ENCODE assay signal across 8 mouse cellular contexts in genomic region chr16:91861784-91862371, GRCm38 (mm10).
DNase-seq lines count a peak whose midpoint lies in the region; ATAC-seq and TF ChIP-seq lines count a peak whose summit lies in the region.

No protein-coding gene starts in this region.

- no peak for TF ChIP-seq CTCF in small intestine, adult 2 months (IDR thresholded peaks at IDR 0.05; ENCODE audit: extremely low read depth, insufficient read length, insufficient replicate concordance, low read depth, low read length)

- H3K27me3 ChIP-seq in embryonic facial prominence, embryonic 10.5 days (replicated peaks; ENCODE audit: low read depth, poor library complexity, severe bottlenecking), result no peaks in the 10 kb centered on the region
- no peaks in the 10 kb centered on the region for H3K27me3 ChIP-seq in heart, embryonic 11.5 days (ENCODE audit: control insufficient read depth, insufficient read depth, low read length)
- no peaks in the 10 kb centered on the region for H3K27me3 ChIP-seq in limb, embryonic 10.5 days (ENCODE audit: low read depth, poor library complexity, severe bottlenecking)
- no peaks in the 10 kb centered on the region for H3K27me3 ChIP-seq in small intestine, adult 2 months (ENCODE audit: control insufficient read depth, insufficient read depth, low read length)

- H3K4me2 ChIP-seq in heart, embryonic 11.5 days, result no peak overlapping the region

- H3K9me3 ChIP-seq in embryonic facial prominence, embryonic 10.5 days, result no peaks in the 10 kb centered on the region
- no peaks in the 10 kb centered on the region for H3K9me3 ChIP-seq in heart, embryonic 11.5 days (replicated peaks; ENCODE audit: control insufficient read depth, low read length)
- H3K9me3 ChIP-seq in limb, embryonic 10.5 days (replicated peaks), result no peaks in the 10 kb centered on the region

- 68% methylated on average over 6 of the region's 6 CpGs for WGBS in embryonic facial prominence, embryonic 10.5 days
- 54% methylated on average over 6 of the region's 6 CpGs for WGBS in heart, embryonic 11.5 days (ENCODE audit: insufficient replicate concordance)
- 76% methylated on average over 6 of the region's 6 CpGs for WGBS in limb, embryonic 10.5 days
- WGBS in small intestine, adult 2 months, result 83% methylated on average over 6 of the region's 6 CpGs

- H3K27ac ChIP-seq in embryonic facial prominence, embryonic 10.5 days (replicated peaks), result peak overlapping the region; percentile 54
- 0 out of 2 replicates have a peak overlapping the region, but pooled peaks have one; percentile 1 for H3K27ac ChIP-seq in heart, embryonic 11.5 days (ENCODE audit: low read depth, low read length)
- peak overlapping the region; percentile 54 for H3K27ac ChIP-seq in limb, embryonic 10.5 days
- H3K27ac ChIP-seq in small intestine, adult 2 months (ENCODE audit: insufficient read depth, low read depth, low read length), result peak overlapping the region; percentile 25; the same call in 1 of the 2 replicates

- H3K36me3 ChIP-seq in embryonic facial prominence, embryonic 10.5 days (replicated peaks), result peaks cover 79% of the 10 kb centered on the region
- no peaks in the 10 kb centered on the region for H3K36me3 ChIP-seq in heart, embryonic 11.5 days (ENCODE audit: control insufficient read depth, insufficient read depth, low read length)
- H3K36me3 ChIP-seq in limb, embryonic 10.5 days, result peaks cover 66% of the 10 kb centered on the region
- peaks cover 16% of the 10 kb centered on the region for H3K36me3 ChIP-seq in small intestine, adult 2 months (ENCODE audit: control insufficient read depth, insufficient read depth, low read length)

- H3K9ac ChIP-seq in heart, embryonic 11.5 days (ENCODE audit: low read depth, low read length), result no peak overlapping the region

- no peak for ATAC-seq in heart, embryonic 11.5 days (replicated peaks; ENCODE audit: insufficient number of reproducible peaks, low FRiP score, low TSS enrichment)

- H3K4me3 ChIP-seq in embryonic facial prominence, embryonic 10.5 days, result no peak overlapping the region
- H3K4me3 ChIP-seq in heart, embryonic 11.5 days (ENCODE audit: low read depth, low read length), result no peak overlapping the region
- no peak overlapping the region for H3K4me3 ChIP-seq in limb, embryonic 10.5 days
- no peak overlapping the region for H3K4me3 ChIP-seq in small intestine, adult 2 months (ENCODE audit: low read depth, low read length)

- no peak for TF ChIP-seq POLR2A in small intestine, adult 2 months (IDR thresholded peaks at IDR 0.05; ENCODE audit: low read depth, low read length)

- peak; percentile 60 to 72 for DNase-seq in layer of hippocampus, adult 8-10 months (ENCODE audit: low spot score in 2 of 2)
- no peak for DNase-seq in layer of hippocampus, adult 9-10 months (ENCODE audit: low spot score)
- DNase-seq in embryonic facial prominence, embryonic 10.5 days (ENCODE audit: low spot score), result no peak
- DNase-seq in limb, embryonic 10.5 days (ENCODE audit: low spot score), result no peak
- DNase-seq in embryo, embryonic 9.5 days (ENCODE audit: extremely low spot score), result no peak
- DNase-seq in cerebellum, adult 8-10 months, result no peak

- peaks cover 22% of the 10 kb centered on the region for H3K4me1 ChIP-seq in embryonic facial prominence, embryonic 10.5 days
- H3K4me1 ChIP-seq in heart, embryonic 11.5 days (ENCODE audit: control insufficient read depth, insufficient read depth, low read length), result peaks cover 54% of the 10 kb centered on the region
- peaks cover 20% of the 10 kb centered on the region for H3K4me1 ChIP-seq in limb, embryonic 10.5 days
- no peaks in the 10 kb centered on the region for H3K4me1 ChIP-seq in small intestine, adult 2 months (ENCODE audit: control insufficient read depth, insufficient read depth, insufficient read length, low read length)

Comparison
In these comparisons a context has a peak if more than half of its experiments do, and no peak if none do; other contexts are left out.
1. DNase-seq: peak in layer of hippocampus, adult 8-10 months (2 of 2); none in layer of hippocampus, adult 9-10 months (single experiment), embryonic facial prominence, embryonic 10.5 days (single experiment), limb, embryonic 10.5 days (single experiment), embryo, embryonic 9.5 days (single experiment) and cerebellum, adult 8-10 months (single experiment).
2. H3K27ac ChIP-seq: peak in every context shown above with its lines; median percentile 54 in embryonic facial prominence, embryonic 10.5 days; 54 in limb, embryonic 10.5 days; 25 in small intestine, adult 2 months; 1 in heart, embryonic 11.5 days.